Mouse (Mus musculus) spleen, postnatal 36 days (tissue): Measurements from ENCODE around the gene Slc35g1.

Experiments used
- DNase-seq, 2 experiments: peaks; one replicate each; pipeline ENCODE4 v3.0.0; 2022; ENCODE audit warnings: low spot score in 2 of 2, mixed read lengths in 1 of 2

The Slc35g1 gene

DNA sequence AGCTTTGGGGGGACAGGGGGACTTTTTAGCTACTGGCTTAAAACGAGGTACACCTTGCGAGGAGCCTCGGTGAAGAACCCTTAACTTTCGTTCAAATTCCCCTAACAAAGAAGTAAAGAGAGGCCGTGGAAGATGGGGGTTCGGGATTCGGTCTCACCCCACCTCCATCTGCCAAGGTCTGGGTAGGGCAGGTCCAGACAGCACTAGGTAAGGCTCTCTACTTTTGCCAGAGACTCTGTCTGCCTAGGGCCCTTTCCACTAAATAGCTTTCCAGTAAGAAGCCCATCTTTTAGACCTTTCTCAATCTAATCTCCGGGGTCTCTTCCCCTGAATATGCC lies 822 bp downstream of the Slc35g1 start:
- DNase-seq: no peak

GRCm38 (mm10) chr19:38397004-38397403 lies 1.2 kb downstream of the Slc35g1 start:
- DNase-seq: no peak

DNA sequence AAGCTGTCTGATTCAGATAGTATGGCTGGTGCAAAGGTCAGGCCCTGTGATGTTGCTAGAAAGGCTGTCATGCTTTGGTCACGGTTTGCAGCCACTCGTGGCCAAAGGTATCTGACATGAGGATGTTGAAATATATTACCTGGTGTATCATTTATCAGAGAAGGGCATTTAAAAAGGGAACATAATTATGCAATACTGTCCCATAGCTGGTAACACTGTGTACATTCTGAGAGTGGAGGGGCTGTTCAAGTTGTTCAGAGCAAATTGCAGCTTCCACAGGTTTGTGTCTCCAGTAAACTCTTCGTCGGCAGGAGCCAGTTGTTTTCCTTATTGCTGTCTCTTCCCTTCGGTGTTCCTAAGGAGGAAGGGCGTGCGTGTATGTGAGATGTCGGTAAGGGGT lies 3.2 kb downstream of the Slc35g1 start:
- DNase-seq: no peak

GRCm38 (mm10) chr19:38400851-38401250 lies 5.1 kb downstream of the Slc35g1 start:
- no peak for DNase-seq

- no peak for DNase-seq
These were observed 5.6 kb downstream of the Slc35g1 start for GRCm38 (mm10) chr19:38401416-38401815.

GRCm38 (mm10) chr19:38410357-38411056 lies 14.7 kb downstream of the Slc35g1 start:
- no peak for DNase-seq

GRCm38 (mm10) chr19:38413861-38414260 lies 18.1 kb downstream of the Slc35g1 start:
- no peak for DNase-seq

- no peak for DNase-seq
These were observed 23.1 kb downstream of the Slc35g1 start for GRCm38 (mm10) chr19:38418819-38419423.

- no peak for DNase-seq
These were observed 25.0 kb downstream of the Slc35g1 start for GRCm38 (mm10) chr19:38420751-38421295.

- no peak for DNase-seq
These were observed 25.7 kb downstream of the Slc35g1 start for GRCm38 (mm10) chr19:38421436-38421835.

GRCm38 (mm10) chr19:38422926-38423325 lies 27.1 kb downstream of the Slc35g1 start:
- DNase-seq: no peak

GRCm38 (mm10) chr19:38423884-38424283 lies 28.1 kb downstream of the Slc35g1 start:
- DNase-seq: no peak

- DNase-seq: no peak
These were observed 28.8 kb downstream of the Slc35g1 start for GRCm38 (mm10) chr19:38424581-38424980.

GRCm38 (mm10) chr19:38429269-38429668 lies 33.5 kb downstream of the Slc35g1 start:
- peak in 1 of 2 experiments; percentile 3 for DNase-seq

DNA sequence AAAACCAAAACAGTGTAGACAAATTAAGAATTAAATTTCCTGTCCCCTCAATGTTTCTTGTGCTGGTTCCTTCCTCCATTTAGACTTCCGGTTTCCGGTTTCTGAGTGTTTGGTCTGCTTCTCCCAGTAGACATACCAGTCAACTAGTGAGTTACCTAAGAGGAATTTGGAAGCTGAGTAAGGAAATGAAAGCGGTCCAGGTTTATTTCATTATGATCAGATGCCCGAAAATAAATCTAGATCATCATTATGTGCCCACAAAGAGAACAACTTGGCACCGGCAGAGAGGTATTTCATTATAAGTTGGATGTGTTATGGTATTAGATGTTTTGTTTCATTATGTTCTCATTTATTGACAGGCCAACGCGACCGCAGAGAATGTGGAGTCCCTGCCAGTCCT lies 34.7 kb downstream of the Slc35g1 start:
- DNase-seq: no peak

DNA sequence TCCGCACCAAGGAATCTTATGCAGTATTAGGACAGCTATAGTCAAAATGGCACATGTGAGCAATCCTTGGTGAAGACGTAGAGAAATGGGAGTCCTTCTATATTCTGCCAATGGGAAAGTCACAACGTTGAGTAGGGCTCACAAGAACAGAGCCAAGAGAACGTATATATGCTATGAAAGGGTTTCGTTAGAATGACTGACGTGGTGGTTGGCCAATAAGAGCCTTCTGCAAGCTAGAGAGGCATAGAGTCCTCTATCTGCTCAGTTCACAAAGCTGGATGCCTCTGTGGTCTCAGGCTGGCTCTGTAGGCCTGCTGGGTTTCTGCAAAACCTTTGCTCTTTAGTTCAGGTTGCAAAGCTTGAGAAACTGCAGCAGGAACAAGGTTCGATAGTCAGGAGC lies 35.5 kb downstream of the Slc35g1 start:
- no peak for DNase-seq

GRCm38 (mm10) chr19:38432021-38432420 lies 36.2 kb downstream of the Slc35g1 start:
- no peak for DNase-seq

DNA sequence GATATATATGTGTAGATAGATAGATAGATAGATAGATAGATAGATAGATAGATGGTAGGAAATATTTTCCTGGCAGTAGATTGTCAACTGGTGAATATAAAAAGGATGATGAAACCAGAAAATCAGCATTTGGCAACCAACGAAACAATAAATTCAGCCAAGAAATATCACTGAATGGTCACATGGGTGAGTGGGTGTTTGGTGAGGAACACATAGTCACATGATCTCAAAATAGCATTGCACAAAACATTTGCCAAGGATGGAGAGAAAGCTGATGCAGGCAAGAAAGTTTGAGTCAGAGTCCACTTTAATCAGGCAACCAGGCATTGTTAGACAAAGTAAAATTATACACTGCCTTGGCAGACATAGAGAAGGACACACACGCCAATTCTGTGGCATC lies 37.6 kb downstream of the Slc35g1 start:
- DNase-seq: no peak

DNA sequence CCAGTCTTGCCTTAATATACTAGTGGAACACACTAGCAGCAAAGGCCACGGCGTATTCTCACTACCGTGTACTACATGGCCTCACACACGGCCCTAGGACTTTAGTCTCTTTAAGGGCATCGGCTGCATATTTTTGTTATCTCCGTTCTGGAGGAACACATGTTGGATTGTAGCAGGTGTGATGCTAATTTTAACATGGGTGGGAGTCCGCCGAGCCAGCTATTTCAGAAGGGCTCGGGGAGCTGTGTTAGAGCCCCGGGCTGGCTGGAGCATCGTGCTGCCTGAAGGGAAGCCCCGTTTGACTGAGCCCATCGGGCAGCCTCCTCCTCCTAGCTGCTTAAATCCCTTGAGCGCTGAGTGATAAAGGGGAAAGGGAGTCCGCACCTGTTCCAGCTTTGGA lies 39.4 kb downstream of the Slc35g1 start:
- DNase-seq: no peak

GRCm38 (mm10) chr19:38441860-38442259 lies 46.1 kb downstream of the Slc35g1 start:
- no peak for DNase-seq

GRCm38 (mm10) chr19:38445758-38446157 lies 50.0 kb downstream of the Slc35g1 start:
- no peak for DNase-seq
